Mouse (Mus musculus) bone marrow, adult 2 months (tissue): ENCODE results near the gene Setd1a. TPM values are rescaled to one million over a fixed set of nuclear protein-coding genes. Genes with fewer than 3 reads are reported as not detected.

Experiments
- H3K27ac ChIP-seq: fragments of 200-500 bp; 2 replicates; pipeline ENCODE4 v1.5.1; 2012; ENCODE audit warnings: low read depth, mild to moderate bottlenecking, control low read depth, inconsistent platforms, low read length; ENCODE audit not compliant: control insufficient read depth, poor library complexity, insufficient read depth
- H3K4me1 ChIP-seq: fragments of 200-500 bp; 2 replicates; pipeline ENCODE4 v1.6.1; 2011; ENCODE audit warnings: low read length; ENCODE audit not compliant: control insufficient read depth, insufficient read depth
- H3K4me3 ChIP-seq: fragments of 200-500 bp; replicated peaks from 2 replicates; pipeline ENCODE3; 2011; ENCODE audit warnings: mild to moderate bottlenecking, low read depth, low read length, control low read depth; ENCODE audit not compliant: control insufficient read depth
- CTCF ChIP-seq: fragments of 200-500 bp; IDR thresholded peaks from 2 replicates; pipeline ENCODE4 v1.5.1; 2011; ENCODE audit warnings: low read length, control low read depth; ENCODE audit not compliant: control insufficient read depth, insufficient read depth
- POLR2A ChIP-seq: fragments of 200-500 bp; IDR thresholded peaks from 2 replicates; pipeline ENCODE4 v1.6.1; 2011; ENCODE audit warnings: low read depth, mild to moderate bottlenecking, control low read depth, low read length, borderline replicate concordance; ENCODE audit not compliant: control insufficient read depth
- WGBS: fragments of 180-500 bp; shearing (Covaris S2); methylation state at CpG from one replicate; pipeline ENCODE4 v1.1.7; 2018; 5-methylcytosine and 5-hydroxymethylcytosine counted together
- polyA plus RNA-seq: library from polyadenylated mRNA; stranded (reverse); fragments of >200 nt; gene quantifications from 2 replicates; pipeline ENCODE4 v1.2.4, GENCODE M21; 2011; ENCODE audit warnings: low replicate concordance; ENCODE audit not compliant: missing spikeins, insufficient read depth, insufficient read length

Gene Setd1a
- polyA plus RNA-seq, 1 experiment: 36.3 TPM

DNA sequence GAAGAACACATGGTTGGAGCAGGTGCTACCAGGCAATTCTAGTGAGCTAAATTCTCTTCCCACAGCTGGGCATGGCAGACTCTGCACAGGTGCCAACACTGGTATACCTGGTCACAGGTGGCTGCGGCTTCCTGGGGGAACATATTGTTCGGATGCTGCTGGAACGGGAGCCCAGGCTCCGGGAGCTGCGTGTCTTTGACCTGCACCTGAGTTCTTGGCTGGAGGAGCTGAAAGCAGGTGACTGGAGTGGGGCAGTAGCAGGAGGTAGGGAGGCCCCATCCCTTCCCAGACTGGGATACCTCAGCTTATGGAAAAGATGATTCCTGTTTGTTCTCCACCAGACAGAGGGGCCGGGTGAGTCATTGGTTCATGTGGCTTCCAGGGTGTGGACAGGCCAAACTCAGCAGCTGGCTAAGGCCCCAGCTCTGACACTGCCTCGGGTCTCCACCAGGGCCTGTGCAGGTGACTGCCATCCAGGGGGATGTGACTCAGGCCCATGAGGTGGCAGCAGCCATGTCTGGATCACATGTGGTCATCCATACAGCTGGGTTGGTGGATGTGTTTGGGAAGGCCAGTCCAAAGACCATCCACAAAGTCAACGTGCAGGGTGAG lies 24.6 kb downstream of the Setd1a start:
- Histone ChIP-seq H3K27ac (no peak overlapping the region), H3K4me1 (peaks cover 2% of the 10 kb centered on the region; the same call in 1 of the 2 replicates), H3K4me3 (peak overlapping the region; percentile 8)
- WGBS: 65% methylated on average over 8 of the region's 8 CpGs
- TF ChIP-seq POLR2A (no peak), CTCF (no peak)

DNA sequence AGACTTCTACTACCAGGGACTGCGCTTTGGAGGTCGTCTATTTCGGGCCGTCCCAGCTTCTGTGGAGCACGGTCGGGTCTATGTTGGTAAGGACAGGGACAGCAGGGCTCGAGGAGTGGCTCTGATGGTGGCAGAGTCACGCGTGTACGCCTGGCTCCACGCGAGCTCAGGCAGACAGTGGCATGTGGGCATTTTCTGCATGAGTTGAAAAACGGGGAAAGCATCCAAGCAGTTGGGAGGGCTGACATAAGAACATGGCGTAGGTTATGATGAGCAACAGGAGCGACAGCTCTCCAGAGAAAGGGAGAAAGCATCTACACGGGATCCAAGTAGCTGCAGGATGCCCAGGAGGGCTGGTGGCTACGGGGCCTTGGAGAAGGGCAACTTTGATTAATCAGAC lies 25.8 kb downstream of the Setd1a start:
- TF ChIP-seq CTCF: no peak
- no peak for TF ChIP-seq POLR2A
- Histone ChIP-seq H3K4me1 (peaks cover 4% of the 10 kb centered on the region), H3K4me3 (no peak overlapping the region), H3K27ac (no peak overlapping the region)
- 92% methylated on average over 17 of the region's 17 CpGs for WGBS

DNA sequence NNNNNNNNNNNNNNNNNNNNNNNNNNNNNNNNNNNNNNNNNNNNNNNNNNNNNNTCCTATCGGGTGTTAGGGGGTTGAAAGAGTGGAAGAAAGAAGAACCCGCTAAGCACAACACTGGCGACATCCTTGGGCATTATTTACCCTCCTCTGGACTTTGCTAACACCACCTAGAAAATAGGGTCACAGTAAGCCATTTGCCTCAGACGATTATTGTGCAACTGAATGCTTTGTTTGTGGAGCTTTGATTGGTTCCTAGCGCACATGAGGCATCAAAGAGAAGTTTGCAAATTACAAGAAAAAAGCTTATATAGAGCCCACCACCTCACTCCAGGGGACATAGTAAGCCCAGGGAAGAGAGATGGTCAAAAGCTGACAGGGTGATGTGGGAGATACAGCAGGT lies 32.4 kb downstream of the Setd1a start:
- no peak for TF ChIP-seq POLR2A
- TF ChIP-seq CTCF: no peak
- Histone ChIP-seq H3K27ac (no peak overlapping the region), H3K4me1 (peaks cover 4% of the 10 kb centered on the region), H3K4me3 (no peak overlapping the region)
- WGBS: 34% methylated on average over 5 of the region's 5 CpGs

DNA sequence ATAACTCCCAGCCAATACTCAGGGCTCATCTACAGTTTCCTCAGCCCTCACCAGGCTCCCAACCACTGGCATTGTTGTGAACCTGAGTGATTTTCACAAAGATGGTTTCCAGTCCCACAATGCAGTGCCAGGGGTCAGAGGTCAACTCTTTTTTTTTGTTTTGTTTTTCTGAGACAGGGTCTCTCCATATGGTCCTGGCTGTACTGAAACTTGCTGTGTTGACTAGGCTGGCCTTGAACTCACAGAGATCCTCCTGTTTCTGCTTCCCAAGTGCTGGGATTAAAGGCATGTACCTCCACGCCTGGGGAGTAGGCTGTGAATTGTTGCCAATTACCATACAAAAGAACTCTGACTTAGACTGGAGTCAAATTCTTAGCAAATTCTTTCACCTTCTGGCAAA lies 33.4 kb downstream of the Setd1a start:
- WGBS: 83% methylated on average over 1 of the region's 1 CpGs
- H3K4me3 ChIP-seq: no peak overlapping the region
- H3K4me1 ChIP-seq: peaks cover 3% of the 10 kb centered on the region
- no peak overlapping the region for H3K27ac ChIP-seq
- TF ChIP-seq POLR2A: no peak

DNA sequence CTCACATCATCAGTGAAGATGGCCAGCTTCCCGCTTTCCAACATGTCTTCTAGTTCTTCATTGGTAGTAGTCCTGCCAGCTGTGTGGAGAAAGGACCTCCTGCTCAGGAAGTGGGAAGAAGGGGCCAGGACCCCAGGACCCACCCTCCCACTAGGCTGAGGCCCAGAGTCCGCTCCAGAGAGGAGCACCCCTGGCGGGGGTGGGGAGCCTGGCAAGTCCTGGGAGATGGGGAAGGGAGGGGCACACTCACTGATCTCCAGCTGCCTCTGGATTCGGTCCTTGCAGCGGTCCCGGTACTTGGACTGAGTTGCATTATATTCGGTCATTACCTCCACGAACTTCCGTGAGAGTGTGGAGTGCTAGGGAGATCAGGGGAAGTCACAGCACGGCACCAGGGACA lies 34.2 kb downstream of the Setd1a start:
- H3K27ac ChIP-seq: no peak overlapping the region
- peaks cover 3% of the 10 kb centered on the region for H3K4me1 ChIP-seq
- TF ChIP-seq CTCF (no peak), POLR2A (no peak)
- 91% methylated on average over 10 of the region's 10 CpGs for WGBS
- no peak overlapping the region for H3K4me3 ChIP-seq

DNA sequence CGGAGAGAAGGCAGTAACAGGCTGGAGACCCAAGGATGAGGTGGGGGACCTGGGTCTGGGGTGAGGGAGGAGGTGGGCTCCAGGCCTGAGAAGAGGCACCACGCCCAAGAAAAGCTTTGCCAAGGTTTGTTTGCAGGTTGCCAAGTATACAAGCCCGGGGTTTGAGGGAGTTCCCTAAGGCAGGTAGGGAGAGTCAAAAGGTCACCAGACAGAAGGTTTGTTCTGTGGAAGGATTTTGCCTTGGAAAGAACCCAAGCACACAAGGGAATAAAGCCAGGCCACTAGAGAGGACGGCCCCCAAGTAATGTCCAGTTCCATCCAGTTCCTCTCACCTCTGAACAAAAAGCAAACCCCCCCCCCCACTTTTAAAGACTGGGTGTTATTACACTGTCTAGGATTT lies 34.8 kb downstream of the Setd1a start:
- Histone ChIP-seq H3K27ac (no peak overlapping the region), H3K4me3 (no peak overlapping the region), H3K4me1 (peaks cover 3% of the 10 kb centered on the region)
- TF ChIP-seq CTCF (no peak), POLR2A (no peak)
- WGBS: 89% methylated on average over 4 of the region's 4 CpGs

DNA sequence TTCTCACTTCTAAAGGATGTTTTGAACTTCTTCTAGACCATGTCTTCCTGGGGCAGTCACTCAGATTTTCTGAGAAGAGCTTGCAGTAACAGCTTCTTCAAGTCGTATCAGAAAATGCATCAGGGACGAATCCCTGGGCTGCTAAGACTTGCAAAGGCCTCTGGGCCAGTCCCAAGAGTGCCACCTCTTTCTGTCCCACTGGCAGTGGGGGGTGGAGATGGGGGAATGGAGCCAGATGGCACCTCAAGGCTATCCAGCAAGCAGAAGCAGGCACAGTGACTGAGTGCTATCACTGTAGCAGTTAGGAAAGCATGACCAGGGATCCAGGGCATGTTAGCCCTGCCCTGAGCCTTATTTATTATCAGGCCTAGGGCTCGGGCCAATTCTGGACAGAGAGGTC lies 35.8 kb downstream of the Setd1a start:
- H3K27ac ChIP-seq: no peak overlapping the region
- H3K4me1 ChIP-seq: no peaks in the 10 kb centered on the region; the same call in 1 of the 2 replicates
- TF ChIP-seq CTCF: no peak
- no peak for TF ChIP-seq POLR2A
- H3K4me3 ChIP-seq: no peak overlapping the region
- 71% methylated on average over 3 of the region's 3 CpGs for WGBS

DNA sequence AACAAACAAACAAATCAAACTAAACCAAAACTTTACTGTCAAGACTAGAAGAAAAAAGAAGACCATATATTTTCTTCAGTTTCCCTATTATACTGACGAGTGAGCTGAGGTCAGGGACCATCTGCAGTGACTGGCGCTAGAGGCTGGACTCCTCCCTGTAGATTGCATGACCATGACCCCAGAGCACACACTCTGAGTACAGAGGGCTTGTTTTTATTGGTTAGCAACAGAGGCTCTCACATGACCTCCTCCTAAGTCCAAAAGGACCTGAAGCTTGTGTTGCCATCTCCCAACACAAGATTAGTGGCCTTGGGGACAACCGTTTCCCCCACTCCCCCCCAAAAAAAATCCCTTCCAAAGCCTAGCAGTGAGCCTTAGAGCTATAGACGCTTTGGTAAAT lies 37.4 kb downstream of the Setd1a start:
- Histone ChIP-seq H3K4me1 (no peaks in the 10 kb centered on the region), H3K4me3 (no peak overlapping the region), H3K27ac (no peak overlapping the region)
- 69% methylated on average over 4 of the region's 4 CpGs for WGBS
- no peak for TF ChIP-seq POLR2A
- TF ChIP-seq CTCF: no peak
